Mouse (Mus musculus) cerebellum, adult 2 months (tissue): ENCODE results near the gene 5730455P16Rik. TPM values are rescaled to one million over a fixed set of nuclear protein-coding genes. Genes with fewer than 3 reads are reported as not detected.
"Not testable (repeated sequence)": the region's sequence is repeated elsewhere in the genome, so short reads cannot be mapped to it uniquely, and the experiment has no call there.

ENCODE experiments used
- DNase-seq, 2 experiments: peaks; one replicate each; pipeline ENCODE4 v3.0.0; 2021
- H3K27ac ChIP-seq: fragments of 200-500 bp; 2 replicates; pipeline ENCODE4 v1.5.1; 2012; ENCODE audit warnings: low read length, control low read depth, inconsistent platforms; ENCODE audit not compliant: insufficient read depth
- H3K27me3 ChIP-seq: fragments of 200-500 bp; 2 replicates; pipeline ENCODE4 v1.6.1; 2012; ENCODE audit warnings: inconsistent platforms, mild to moderate bottlenecking, low read length, moderate library complexity; ENCODE audit not compliant: control insufficient read depth, insufficient read depth
- H3K4me1 ChIP-seq: fragments of 200-500 bp; 2 replicates; pipeline ENCODE4 v1.6.1; 2011; ENCODE audit warnings: low read length; ENCODE audit not compliant: control insufficient read depth, insufficient read depth
- H3K4me3 ChIP-seq: fragments of 200-500 bp; replicated peaks from 2 replicates; pipeline ENCODE3; 2011; ENCODE audit warnings: mild to moderate bottlenecking, low read depth, low read length, control low read depth; ENCODE audit not compliant: insufficient read depth
- CTCF ChIP-seq: fragments of 200-500 bp; IDR thresholded peaks from 2 replicates; pipeline ENCODE4 v1.5.1; 2011; ENCODE audit warnings: low read depth, mild to moderate bottlenecking, control low read depth, low read length, moderate library complexity, borderline replicate concordance; ENCODE audit not compliant: insufficient read depth
- POLR2A ChIP-seq: fragments of 200-500 bp; IDR thresholded peaks from 2 replicates; pipeline ENCODE4 v1.6.1; 2011; ENCODE audit warnings: low read length, control low read depth, borderline replicate concordance; ENCODE audit not compliant: insufficient read depth
- WGBS: fragments of 180-500 bp; shearing (Covaris S2); methylation state at CpG from one replicate; pipeline ENCODE4 v1.1.7; 2018; 5-methylcytosine and 5-hydroxymethylcytosine counted together
- polyA plus RNA-seq: library from polyadenylated mRNA; depleted of rRNA; stranded (reverse); fragments of >200 nt; gene quantifications from 2 replicates; pipeline ENCODE4 v1.2.3, GENCODE M21; 2012

Gene 5730455P16Rik
- polyA plus RNA-seq, 1 experiment = 33.5 TPM

GRCm38 (mm10) chr11:80385055-80385454 lies 7.2 kb upstream of the 5730455P16Rik start:
- no peaks in the 10 kb centered on the region; the same call in 1 of the 2 replicates for H3K4me1 ChIP-seq
- TF ChIP-seq POLR2A (no peak), CTCF (no peak)
- WGBS = 13% methylated on average over 4 of the region's 4 CpGs

GRCm38 (mm10) chr11:80384461-80384860 lies 6.6 kb upstream of the 5730455P16Rik start:
- Histone ChIP-seq H3K27ac (no peak overlapping the region), H3K4me3 (peak overlapping the region; percentile 97), H3K4me1 (no peaks in the 10 kb centered on the region; the same call in 1 of the 2 replicates), H3K27me3 (no peaks in the 10 kb centered on the region)
- TF ChIP-seq POLR2A = no peak
- TF ChIP-seq CTCF = no peak
- DNase-seq = peak in 1 of 2 experiments; percentile 7

More at GRCm38 (mm10) chr11:80385055-80385454, 7.2 kb upstream of the 5730455P16Rik start:
- Histone ChIP-seq H3K4me3 (peak overlapping the region; percentile 97), H3K27ac (no peak overlapping the region), H3K27me3 (no peaks in the 10 kb centered on the region)
- no peak for DNase-seq

GRCm38 (mm10) chr11:80383626-80384046 lies 5.8 kb upstream of the 5730455P16Rik start:
- Histone ChIP-seq H3K4me1 (no peaks in the 10 kb centered on the region; the same call in 1 of the 2 replicates), H3K27me3 (no peaks in the 10 kb centered on the region), H3K4me3 (peak overlapping the region; percentile 97), H3K27ac (peak overlapping the region; percentile 67)
- DNase-seq = no peak
- TF ChIP-seq POLR2A (no peak), CTCF (no peak)
- WGBS = under 1% methylated on average over 20 of the region's 20 CpGs

DNA sequence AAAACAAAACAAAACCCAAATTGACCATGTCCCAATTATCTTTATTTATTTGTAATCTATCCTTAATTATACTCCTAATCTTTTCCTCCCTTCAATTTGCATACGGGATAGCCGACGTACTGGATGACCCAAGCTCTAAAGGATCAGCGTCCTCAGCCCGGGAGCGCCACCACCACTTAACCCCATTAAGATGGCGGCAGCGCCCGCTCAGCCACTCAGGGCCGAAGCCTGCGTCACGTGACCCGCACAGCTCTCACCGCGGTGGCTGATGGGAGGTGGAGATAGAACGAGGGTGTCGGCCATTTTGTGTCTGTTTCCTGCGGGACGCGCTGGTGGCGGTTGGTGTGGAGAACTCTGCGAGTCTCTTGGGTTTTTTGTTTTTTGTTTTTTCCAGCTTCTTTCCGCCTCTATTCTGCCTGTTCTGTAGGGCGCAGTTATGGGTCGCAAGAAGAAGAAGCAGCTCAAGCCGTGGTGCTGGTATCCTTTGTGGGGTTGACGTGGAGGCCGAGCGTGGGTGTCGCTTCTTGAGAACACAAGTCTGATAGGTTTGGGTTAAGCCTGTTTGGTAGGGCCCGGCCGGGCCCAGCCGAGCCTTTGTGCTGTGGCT lies 5.3 kb upstream of the 5730455P16Rik start, which contains the start of gene Zfp207:
Gene Zfp207 (plus strand): TSS at position 261 of the 607 bp plus-strand sequence.
- Histone ChIP-seq H3K27ac (peak within 1 kb of the TSS; percentile 78), H3K4me3 (peak within 1 kb of the TSS; percentile 97), H3K4me1 (no peaks in the 10 kb centered on the region; the same call in 1 of the 2 replicates), H3K27me3 (no peaks in the 10 kb centered on the region)
- DNase-seq = peak; percentile 98
- under 1% methylated on average over 33 of the region's 33 CpGs for WGBS
- TF ChIP-seq POLR2A = peak; percentile 89
- no peak for TF ChIP-seq CTCF

DNA sequence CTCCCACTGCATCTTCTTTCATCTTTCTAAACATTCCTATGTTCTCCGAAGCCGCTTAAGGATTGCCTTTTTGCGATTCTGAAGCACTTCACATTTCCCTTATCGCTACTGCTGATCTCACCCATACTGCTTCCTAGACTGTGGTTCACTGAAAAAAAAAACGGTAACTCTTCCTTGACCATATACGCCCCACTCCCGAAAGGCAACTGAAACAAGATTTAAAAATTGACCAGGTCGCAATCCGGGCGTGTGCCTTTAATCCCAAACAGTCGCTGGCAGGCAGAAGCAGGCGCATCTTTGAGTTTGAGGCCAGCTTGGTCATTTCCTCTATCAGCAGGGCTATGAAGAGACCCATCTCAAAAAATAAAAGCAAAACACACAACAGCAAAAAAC lies 4.8 kb upstream of the 5730455P16Rik start:
- H3K27me3 ChIP-seq = no peaks in the 10 kb centered on the region
- TF ChIP-seq POLR2A = no peak
- TF ChIP-seq CTCF = no peak
- H3K4me1 ChIP-seq = no peaks in the 10 kb centered on the region; the same call in 1 of the 2 replicates
- H3K27ac ChIP-seq = peak overlapping the region; percentile 78
- WGBS = 5% methylated on average over 12 of the region's 12 CpGs
- DNase-seq = peak in 1 of 2 experiments; percentile 56
- peak overlapping the region; percentile 97 for H3K4me3 ChIP-seq

DNA sequence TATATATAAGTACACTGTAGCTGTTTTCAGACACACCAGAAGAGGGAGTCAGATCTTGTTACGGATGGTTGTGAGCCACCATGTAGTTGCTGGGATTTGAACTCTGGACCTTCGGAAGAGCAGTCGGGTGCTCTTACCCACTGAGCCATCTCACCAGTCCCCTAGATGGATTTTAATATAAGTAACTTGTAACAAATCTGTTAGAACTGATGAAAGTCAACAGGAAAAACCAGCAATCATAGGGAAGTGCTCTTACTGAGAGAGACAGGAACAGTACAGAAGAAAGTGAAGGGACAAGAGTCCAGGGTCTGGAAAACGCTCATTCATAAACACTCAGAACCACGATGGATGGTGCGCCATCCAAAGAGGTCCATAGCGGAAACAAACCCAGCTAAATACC lies 1.4 kb upstream of the 5730455P16Rik start:
- not testable (repeated sequence) for H3K4me3 ChIP-seq, H3K27ac ChIP-seq, DNase-seq, H3K27me3 ChIP-seq, H3K4me1 ChIP-seq
- WGBS = 94% methylated on average over 7 of the region's 7 CpGs

GRCm38 (mm10) chr11:80378452-80379068 lies 726 bp upstream of the 5730455P16Rik start:
- WGBS = 57% methylated on average over 2 of the region's 2 CpGs
- Histone ChIP-seq H3K27ac (peak overlapping the region; percentile 59; the same call in 1 of the 2 replicates), H3K4me3 (peak overlapping the region; percentile 95)
- not testable (repeated sequence) for H3K4me1 ChIP-seq, DNase-seq, H3K27me3 ChIP-seq

DNA sequence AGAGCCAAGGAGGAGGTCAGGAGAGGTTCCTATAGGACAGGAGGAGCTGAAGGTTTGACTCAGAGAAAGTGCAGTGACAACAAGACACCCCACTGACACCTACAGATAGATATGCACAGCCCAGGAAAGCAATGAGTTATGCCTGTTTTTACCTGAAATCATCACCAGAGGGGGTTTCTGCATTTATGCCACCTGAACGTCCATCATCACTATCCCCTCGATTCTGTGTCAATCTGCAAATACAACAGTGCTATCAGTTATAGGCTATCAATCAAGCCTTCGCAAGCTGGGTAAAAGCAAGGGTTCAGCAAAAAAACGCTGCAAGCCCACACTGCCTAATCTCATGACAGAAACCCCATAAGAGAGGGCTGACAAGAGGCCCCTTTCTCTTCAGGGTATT lies 1.2 kb downstream of the 5730455P16Rik start:
- TF ChIP-seq CTCF = no peak
- TF ChIP-seq POLR2A = no peak
- DNase-seq = peak in 1 of 2 experiments; percentile 12
- Histone ChIP-seq H3K27me3 (no peaks in the 10 kb centered on the region), H3K4me3 (no peak overlapping the region), H3K27ac (no peak overlapping the region), H3K4me1 (no peaks in the 10 kb centered on the region; the same call in 1 of the 2 replicates)
- WGBS = 48% methylated on average over 4 of the region's 4 CpGs
